Comparison of ENCODE assay signal across 9 mouse cellular contexts in genomic region chr19:48001774-48002173, GRCm38 (mm10).
"Had no signal": no experiment of that assay in that cellular context is flagged by ENCODE, and none has a peak within 500 bp of the region (broad histone marks: within the 10 kb centered on the region; RNA-seq: fewer than 3 reads in every experiment).

No protein-coding gene starts in this region.

- H3K4me3 ChIP-seq: kidney, embryonic 15.5 days; liver, embryonic 12.5 days; neural tube, embryonic 13.5 days had no signal

- H3K27ac ChIP-seq: kidney, embryonic 15.5 days; liver, embryonic 12.5 days; neural tube, embryonic 13.5 days had no signal

- H3K9ac ChIP-seq: kidney, embryonic 15.5 days; liver, embryonic 12.5 days; neural tube, embryonic 13.5 days had no signal

- H3K36me3 ChIP-seq: kidney, embryonic 15.5 days; liver, embryonic 12.5 days; neural tube, embryonic 13.5 days had no signal

- H3K4me1 ChIP-seq: kidney, embryonic 15.5 days; liver, embryonic 12.5 days had no signal

- H3K27me3 ChIP-seq: kidney, embryonic 15.5 days; liver, embryonic 12.5 days; neural tube, embryonic 13.5 days had no signal

- DNase-seq: kidney, adult 2 months; kidney, postnatal 14 days; midbrain, embryonic 14.5 days; right cerebral cortex, postnatal 25 days; thymus, postnatal 4 days had no signal

- H3K9me3 ChIP-seq: kidney, embryonic 15.5 days; liver, embryonic 12.5 days had no signal

- H3K4me2 ChIP-seq: kidney, embryonic 15.5 days; liver, embryonic 12.5 days; neural tube, embryonic 13.5 days had no signal

- ATAC-seq: intestine, embryonic 16.5 days; liver, embryonic 12.5 days had no signal
